Mouse (Mus musculus) heart, postnatal 0 days (tissue): Measurements from ENCODE around the gene Aif1. TPM values are rescaled to one million over a fixed set of nuclear protein-coding genes. Genes with fewer than 3 reads are reported as not detected.

Source experiments
- ATAC-seq: fragments of 200-750 bp; cut with Nextera tagmentation; 2 replicates; pipeline ENCODE4 v1.8.0; 2017; ENCODE audit warnings: low read depth, moderate number of reproducible peaks, moderate library complexity; ENCODE audit not compliant: insufficient read depth
- DNase-seq: peaks from one replicate; pipeline ENCODE4 v3.0.0-alpha.2; 2016; ENCODE audit warnings: low spot score
- H3K27ac ChIP-seq: fragments of 300-500 bp; sonication (generic); 2 replicates; pipeline ENCODE4 v1.5.1; 2014; ENCODE audit warnings: low read depth, mild to moderate bottlenecking
- H3K27me3 ChIP-seq: fragments of 300-500 bp; sonication (generic); 2 replicates; pipeline ENCODE4 v1.6.1; 2014; ENCODE audit warnings: low read length, mixed read lengths; ENCODE audit not compliant: control insufficient read depth, insufficient read depth
- H3K36me3 ChIP-seq: fragments of 300-500 bp; sonication (generic); replicated peaks from 2 replicates; pipeline ENCODE4 v1.6.1; 2014; ENCODE audit warnings: low read length, mixed read lengths; ENCODE audit not compliant: control insufficient read depth, insufficient read depth
- H3K4me1 ChIP-seq: fragments of 300-500 bp; sonication (generic); 2 replicates; pipeline ENCODE4 v1.6.1; 2014; ENCODE audit warnings: antibody characterized with exemption; ENCODE audit not compliant: control insufficient read depth, insufficient read depth
- H3K4me2 ChIP-seq: fragments of 300-500 bp; sonication (generic); 2 replicates; pipeline ENCODE4 v1.6.1; 2014; ENCODE audit warnings: low read depth, mild to moderate bottlenecking, low read length, moderate library complexity
- H3K4me3 ChIP-seq: fragments of 300-500 bp; sonication (generic); 2 replicates; pipeline ENCODE4 v1.5.1; 2014; ENCODE audit warnings: low read depth, low read length
- H3K9ac ChIP-seq: fragments of 300-500 bp; sonication (generic); replicated peaks from 2 replicates; pipeline ENCODE4 v1.6.1; 2014; ENCODE audit warnings: low read depth, low read length, mixed read lengths
- H3K9me3 ChIP-seq: fragments of 300-500 bp; sonication (generic); replicated peaks from 2 replicates; pipeline ENCODE4 v1.6.1; 2016; ENCODE audit warnings: low read length; ENCODE audit not compliant: control insufficient read depth
- CTCF ChIP-seq: IDR thresholded peaks from 2 replicates; pipeline ENCODE4 v1.5.1; 2016; ENCODE audit warnings: antibody characterized with exemption, control low read depth, low read depth
- EP300 ChIP-seq: IDR thresholded peaks from 2 replicates; pipeline ENCODE4 v1.6.1; 2016; ENCODE audit warnings: antibody characterized with exemption, low read depth
- WGBS: fragments of 180-500 bp; shearing (Covaris S2); extraction: QIAGEN DNeasy Blood & Tissue Kit; methylation state at CpG from one replicate; pipeline ENCODE4 v1.1.7; 2014; 5-methylcytosine and 5-hydroxymethylcytosine counted together
- polyA plus RNA-seq: library from polyadenylated mRNA; unstranded; fragments of >200 nt; fragmentation: Nextera tagmentation; extraction: Ambion mirVana; gene quantifications from 2 replicates; pipeline ENCODE4 v1.2.1, GENCODE M21; 2015
- total RNA-seq: library from RNA; depleted of rRNA; stranded (reverse); fragments of >200 nt; gene quantifications from 2 replicates; pipeline ENCODE4 v1.2.3, GENCODE M21; 2014; ENCODE audit warnings: low replicate concordance

Gene Aif1
- total and polyA plus RNA-seq, 2 experiments from 2014 or later, result 1.8 to 7.5 TPM

DNA sequence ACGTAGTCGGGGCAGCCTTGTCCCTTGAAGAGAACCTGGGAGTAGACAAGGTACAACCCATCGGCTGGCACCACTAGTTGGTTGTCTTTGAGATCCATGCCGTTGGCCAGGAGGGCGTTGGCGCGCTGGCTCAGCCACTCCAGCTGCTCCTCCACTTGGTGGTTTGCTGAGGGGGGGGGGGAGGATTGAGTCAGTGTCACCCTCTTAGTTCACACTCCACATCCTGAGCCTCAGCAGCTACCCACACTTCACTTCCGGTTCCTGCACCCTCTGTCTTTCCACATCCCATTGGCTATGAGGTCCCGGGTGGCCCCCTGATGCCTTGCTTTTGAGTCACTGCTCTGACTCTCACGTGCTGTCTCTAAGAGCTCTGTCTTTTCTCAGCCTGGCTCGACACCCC is 24.5 kb upstream of the Aif1 start:
- Histone ChIP-seq H3K4me3 (no peak overlapping the region), H3K4me1 (peaks cover 5% of the 10 kb centered on the region), H3K4me2 (peak overlapping the region; percentile 23; the same call in 1 of the 2 replicates), H3K9me3 (no peaks in the 10 kb centered on the region), H3K9ac (no peak overlapping the region), H3K27me3 (peaks cover 71% of the 10 kb centered on the region), H3K36me3 (no peaks in the 10 kb centered on the region), H3K27ac (no peak overlapping the region; the same call in 1 of the 2 replicates)
- 65% methylated on average over 11 of the region's 11 CpGs for WGBS
- ATAC-seq, result no peak
- no peak for TF ChIP-seq CTCF
- no peak for TF ChIP-seq EP300
- DNase-seq, result no peak

DNA sequence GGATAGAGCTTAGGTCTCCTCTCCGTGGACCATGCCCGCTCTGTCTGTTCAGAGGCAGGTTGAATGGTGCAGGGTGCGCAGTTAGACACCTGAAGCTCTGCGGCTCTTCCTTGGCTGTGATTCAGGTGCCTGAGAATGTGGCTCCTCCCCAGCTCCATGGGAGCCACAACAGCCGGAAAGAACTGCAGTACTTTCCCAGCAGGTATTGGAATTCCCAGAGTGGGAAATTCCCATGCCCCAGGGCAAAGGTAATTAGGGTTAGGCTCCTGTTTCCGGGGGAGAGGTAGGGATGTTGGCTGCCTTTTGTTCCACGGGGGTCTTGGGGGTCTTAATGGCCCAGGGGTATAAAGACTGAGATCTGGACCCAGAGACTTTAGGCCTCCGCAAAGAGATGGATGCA is 23.1 kb upstream of the Aif1 start:
- no peak for ATAC-seq
- Histone ChIP-seq H3K4me2 (no peak overlapping the region), H3K4me1 (peaks cover 5% of the 10 kb centered on the region), H3K27ac (no peak overlapping the region), H3K27me3 (peaks cover 74% of the 10 kb centered on the region), H3K9ac (no peak overlapping the region), H3K36me3 (no peaks in the 10 kb centered on the region), H3K9me3 (no peaks in the 10 kb centered on the region), H3K4me3 (no peak overlapping the region)
- no peak for DNase-seq
- no peak for TF ChIP-seq EP300
- no peak for TF ChIP-seq CTCF
- WGBS, result 39% methylated on average over 8 of the region's 8 CpGs

- H3K9me3 ChIP-seq, result no peaks in the 10 kb centered on the region
- TF ChIP-seq CTCF, result no peak
- TF ChIP-seq EP300, result no peak
- H3K27ac ChIP-seq, result no peak overlapping the region
- H3K4me2 ChIP-seq, result no peak overlapping the region
- H3K36me3 ChIP-seq, result no peaks in the 10 kb centered on the region
- H3K9ac ChIP-seq, result no peak overlapping the region
- 65% methylated on average over 7 of the region's 7 CpGs for WGBS
- DNase-seq, result no peak
- ATAC-seq, result no peak
- peaks cover 75% of the 10 kb centered on the region for H3K27me3 ChIP-seq
- no peak overlapping the region for H3K4me3 ChIP-seq
- peaks cover 5% of the 10 kb centered on the region for H3K4me1 ChIP-seq
These were observed 22.2 kb upstream of the Aif1 start for GRCm38 (mm10) chr17:35198029-35198428.

DNA sequence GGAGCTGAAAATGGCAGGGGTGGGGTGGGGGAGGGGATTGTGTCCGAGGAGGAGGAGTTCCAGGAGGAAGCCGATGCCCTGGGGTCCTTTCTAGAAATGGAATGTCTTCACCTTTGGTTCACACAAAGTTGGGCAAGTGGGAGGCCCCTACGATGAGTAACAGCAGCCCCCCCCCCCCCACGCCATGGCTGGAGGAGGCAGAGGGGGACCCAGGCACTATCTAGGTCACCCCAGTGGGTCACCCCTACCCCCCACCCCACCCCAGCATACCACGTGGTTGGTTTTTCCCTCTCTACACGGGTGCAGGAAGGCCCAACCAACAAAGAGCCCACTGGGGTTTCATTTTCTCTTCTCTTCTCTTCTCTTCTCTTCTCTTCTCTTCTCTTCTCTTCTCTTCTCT is 21.3 kb upstream of the Aif1 start:
- Histone ChIP-seq H3K4me3 (no peak overlapping the region), H3K4me1 (peaks cover 5% of the 10 kb centered on the region), H3K4me2 (no peak overlapping the region; the same call in 1 of the 2 replicates), H3K9me3 (no peaks in the 10 kb centered on the region), H3K27me3 (peaks cover 67% of the 10 kb centered on the region), H3K27ac (no peak overlapping the region), H3K9ac (no peak overlapping the region), H3K36me3 (no peaks in the 10 kb centered on the region)
- TF ChIP-seq EP300 (no peak), CTCF (no peak)
- no peak for DNase-seq
- WGBS, result 32% methylated on average over 6 of the region's 6 CpGs
- ATAC-seq, result no peak

GRCm38 (mm10) chr17:35196321-35196641 is 20.4 kb upstream of the Aif1 start:
- Histone ChIP-seq H3K4me3 (peak overlapping the region; percentile 47), H3K27me3 (peaks cover 64% of the 10 kb centered on the region), H3K27ac (no peak overlapping the region), H3K4me1 (peaks cover 5% of the 10 kb centered on the region), H3K9me3 (no peaks in the 10 kb centered on the region), H3K36me3 (no peaks in the 10 kb centered on the region), H3K9ac (peak overlapping the region; percentile 30; the same call in 1 of the 2 replicates), H3K4me2 (peak overlapping the region; percentile 66)
- no peak for DNase-seq
- ATAC-seq, result no peak
- no peak for TF ChIP-seq CTCF
- no peak for TF ChIP-seq EP300
- WGBS, result 30% methylated on average over 9 of the region's 9 CpGs

DNA sequence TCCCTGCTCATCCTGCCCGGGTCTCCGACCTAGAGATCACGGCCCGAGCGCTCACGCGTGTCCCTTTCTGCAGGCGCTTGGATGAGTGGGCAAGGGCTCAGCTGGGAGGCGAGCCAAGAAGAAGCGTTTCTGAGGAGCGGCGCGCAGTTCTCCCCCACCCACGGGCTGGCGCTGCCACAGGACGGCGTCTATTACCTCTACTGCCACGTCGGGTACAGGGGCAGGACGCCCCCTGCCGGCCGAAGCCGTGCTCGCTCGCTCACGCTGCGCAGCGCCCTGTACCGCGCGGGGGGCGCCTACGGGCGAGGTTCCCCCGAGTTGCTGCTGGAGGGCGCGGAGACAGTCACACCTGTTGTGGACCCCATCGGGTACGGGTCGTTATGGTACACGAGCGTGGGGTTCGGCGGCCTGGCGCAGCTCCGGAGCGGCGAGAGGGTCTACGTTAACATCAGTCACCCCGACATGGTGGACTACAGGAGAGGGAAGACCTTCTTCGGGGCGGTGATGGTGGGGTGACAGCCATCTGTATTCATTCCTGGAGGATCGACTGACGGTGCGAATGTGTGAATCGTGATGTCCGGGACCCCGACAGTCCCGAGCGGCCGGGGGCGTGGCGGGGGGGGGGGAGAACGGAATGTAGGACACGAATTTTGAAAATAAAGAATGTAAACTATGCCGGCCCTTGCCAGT is 19.9 kb upstream of the Aif1 start:
- WGBS, result under 1% methylated on average over 65 of the region's 66 CpGs
- peak overlapping the region; percentile 66 for H3K4me2 ChIP-seq
- H3K36me3 ChIP-seq, result no peaks in the 10 kb centered on the region
- no peak overlapping the region for H3K27ac ChIP-seq
- no peaks in the 10 kb centered on the region for H3K9me3 ChIP-seq
- peak overlapping the region; percentile 47 for H3K4me3 ChIP-seq
- DNase-seq (peak; percentile 45), ATAC-seq (peak; percentile 87)
- H3K4me1 ChIP-seq, result peaks cover 5% of the 10 kb centered on the region
- peaks cover 60% of the 10 kb centered on the region for H3K27me3 ChIP-seq
- peak overlapping the region; percentile 30; the same call in 1 of the 2 replicates for H3K9ac ChIP-seq
- no peak for TF ChIP-seq EP300
- TF ChIP-seq CTCF, result peak; percentile 84
